Mouse (Mus musculus): ENCODE data around the gene Noa1. TPM values are rescaled to one million over a fixed set of nuclear protein-coding genes. Genes with fewer than 3 reads are reported as not detected.

Gene Noa1
- polyA plus RNA-seq, 2 experiments, result 11.4 to 14.0 TPM

GRCm38 (mm10) chr5:77289686-77290085 is 20.2 kb downstream of the Noa1 start:
- H3K27me3 ChIP-seq (ENCODE audit: control insufficient read depth, insufficient read depth, low read length), result no peaks in the 10 kb centered on the region
- no peaks in the 10 kb centered on the region for H3K4me1 ChIP-seq (replicated peaks; ENCODE audit: control insufficient read depth in 2 of 2, insufficient read depth in 2 of 2, low read length in 1 of 2)
- WGBS (ENCODE audit: insufficient replicate concordance), result 77% methylated on average over 8 of the region's 8 CpGs
- H3K9ac ChIP-seq (replicated peaks), result no peak overlapping the region
- H3K4me3 ChIP-seq (ENCODE audit: insufficient read depth in 1 of 2, low read depth in 2 of 2, low read length in 2 of 2), result no peak overlapping the region
- H3K9me3 ChIP-seq (ENCODE audit: control insufficient read depth, low read length), result no peaks in the 10 kb centered on the region
- ATAC-seq (ENCODE audit: insufficient read depth), result no peak
- no peak overlapping the region for H3K4me2 ChIP-seq (ENCODE audit: low read depth)
- H3K36me3 ChIP-seq (replicated peaks; ENCODE audit: control insufficient read depth, insufficient read depth, low read depth), result peaks cover 18% of the 10 kb centered on the region
- no peak for TF ChIP-seq EP300 (IDR thresholded peaks at IDR 0.05; ENCODE audit: low read depth)
- no peak for TF ChIP-seq CTCF (IDR thresholded peaks at IDR 0.05; ENCODE audit: low read depth)
- H3K27ac ChIP-seq, result no peak overlapping the region
- DNase-seq (ENCODE audit: low read depth in 3 of 3, low spot score in 3 of 3), result no peak

- Histone ChIP-seq H3K36me3 (replicated peaks; ENCODE audit: control insufficient read depth, insufficient read depth, low read depth) (peaks cover 15% of the 10 kb centered on the region), H3K27ac (no peak overlapping the region), H3K4me3 (ENCODE audit: insufficient read depth in 1 of 2, low read depth in 2 of 2, low read length in 2 of 2) (no peak overlapping the region), H3K4me1 (replicated peaks; ENCODE audit: control insufficient read depth in 2 of 2, insufficient read depth in 2 of 2, low read length in 1 of 2) (no peaks in the 10 kb centered on the region), H3K9ac (replicated peaks) (no peak overlapping the region), H3K27me3 (ENCODE audit: control insufficient read depth, insufficient read depth, low read length) (no peaks in the 10 kb centered on the region), H3K9me3 (ENCODE audit: control insufficient read depth, low read length) (no peaks in the 10 kb centered on the region), H3K4me2 (ENCODE audit: low read depth) (no peak overlapping the region)
- no peak for TF ChIP-seq CTCF (IDR thresholded peaks at IDR 0.05; ENCODE audit: low read depth)
- TF ChIP-seq EP300 (IDR thresholded peaks at IDR 0.05; ENCODE audit: low read depth), result no peak
- WGBS (ENCODE audit: insufficient replicate concordance), result 76% methylated on average over 6 of the region's 6 CpGs
- ATAC-seq (ENCODE audit: insufficient read depth) (no peak), DNase-seq (ENCODE audit: low read depth in 3 of 3, low spot score in 3 of 3) (no peak)
Measured at GRCm38 (mm10) chr5:77287901-77288300, 22.0 kb downstream of the Noa1 start.

GRCm38 (mm10) chr5:77286904-77287303 is 23.0 kb downstream of the Noa1 start:
- no peak overlapping the region for H3K27ac ChIP-seq
- peaks cover 20% of the 10 kb centered on the region for H3K36me3 ChIP-seq (replicated peaks; ENCODE audit: control insufficient read depth, insufficient read depth, low read depth)
- no peaks in the 10 kb centered on the region for H3K9me3 ChIP-seq (ENCODE audit: control insufficient read depth, low read length)
- TF ChIP-seq EP300 (IDR thresholded peaks at IDR 0.05; ENCODE audit: low read depth) (no peak), CTCF (IDR thresholded peaks at IDR 0.05; ENCODE audit: low read depth) (no peak)
- DNase-seq (ENCODE audit: low read depth in 3 of 3, low spot score in 3 of 3) (no peak), ATAC-seq (ENCODE audit: insufficient read depth) (no peak)
- no peak overlapping the region for H3K4me3 ChIP-seq (ENCODE audit: insufficient read depth in 1 of 2, low read depth in 2 of 2, low read length in 2 of 2)
- no peak overlapping the region for H3K9ac ChIP-seq (replicated peaks)
- no peaks in the 10 kb centered on the region for H3K27me3 ChIP-seq (ENCODE audit: control insufficient read depth, insufficient read depth, low read length)
- 69% methylated on average over 5 of the region's 5 CpGs for WGBS (ENCODE audit: insufficient replicate concordance)
- H3K4me2 ChIP-seq (ENCODE audit: low read depth), result no peak overlapping the region
- H3K4me1 ChIP-seq (replicated peaks; ENCODE audit: control insufficient read depth in 2 of 2, insufficient read depth in 2 of 2, low read length in 1 of 2), result no peaks in the 10 kb centered on the region

- Histone ChIP-seq H3K4me2 (ENCODE audit: low read depth) (no peak overlapping the region), H3K4me3 (ENCODE audit: insufficient read depth in 1 of 2, low read depth in 2 of 2, low read length in 2 of 2) (no peak overlapping the region), H3K4me1 (replicated peaks; ENCODE audit: control insufficient read depth in 2 of 2, insufficient read depth in 2 of 2, low read length in 1 of 2) (no peaks in the 10 kb centered on the region), H3K27me3 (ENCODE audit: control insufficient read depth, insufficient read depth, low read length) (no peaks in the 10 kb centered on the region), H3K36me3 (replicated peaks; ENCODE audit: control insufficient read depth, insufficient read depth, low read depth) (peaks cover 30% of the 10 kb centered on the region), H3K9ac (replicated peaks) (no peak overlapping the region), H3K27ac (no peak overlapping the region), H3K9me3 (ENCODE audit: control insufficient read depth, low read length) (no peaks in the 10 kb centered on the region)
- 77% methylated on average over 7 of the region's 7 CpGs for WGBS (ENCODE audit: insufficient replicate concordance)
- TF ChIP-seq CTCF (IDR thresholded peaks at IDR 0.05; ENCODE audit: low read depth), result no peak
- no peak for TF ChIP-seq EP300 (IDR thresholded peaks at IDR 0.05; ENCODE audit: low read depth)
- ATAC-seq (ENCODE audit: insufficient read depth) (no peak), DNase-seq (ENCODE audit: low read depth in 3 of 3, low spot score in 3 of 3) (no peak)
Measured at GRCm38 (mm10) chr5:77285685-77286084, 24.2 kb downstream of the Noa1 start.

- Histone ChIP-seq H3K9me3 (ENCODE audit: control insufficient read depth, low read length) (no peaks in the 10 kb centered on the region), H3K4me2 (ENCODE audit: low read depth) (no peak overlapping the region), H3K9ac (replicated peaks) (no peak overlapping the region), H3K4me1 (replicated peaks; ENCODE audit: control insufficient read depth in 2 of 2, insufficient read depth in 2 of 2, low read length in 1 of 2) (no peaks in the 10 kb centered on the region), H3K27me3 (ENCODE audit: control insufficient read depth, insufficient read depth, low read length) (no peaks in the 10 kb centered on the region), H3K27ac (no peak overlapping the region), H3K4me3 (ENCODE audit: insufficient read depth in 1 of 2, low read depth in 2 of 2, low read length in 2 of 2) (no peak overlapping the region), H3K36me3 (replicated peaks; ENCODE audit: control insufficient read depth, insufficient read depth, low read depth) (peaks cover 31% of the 10 kb centered on the region)
- DNase-seq (ENCODE audit: low read depth in 3 of 3, low spot score in 3 of 3), result no peak
- WGBS (ENCODE audit: insufficient replicate concordance), result 82% methylated on average over 9 of the region's 9 CpGs
- no peak for ATAC-seq (ENCODE audit: insufficient read depth)
- TF ChIP-seq EP300 (IDR thresholded peaks at IDR 0.05; ENCODE audit: low read depth) (no peak), CTCF (IDR thresholded peaks at IDR 0.05; ENCODE audit: low read depth) (no peak)
Measured at GRCm38 (mm10) chr5:77282242-77282641, 27.6 kb downstream of the Noa1 start.
